Mouse (Mus musculus) heart, adult 18-20 months (tissue): ENCODE data around the gene Aldh3b3. TPM values are rescaled to one million over a fixed set of nuclear protein-coding genes. Genes with fewer than 3 reads are reported as not detected.
"Not testable (repeated sequence)": the region's sequence is repeated elsewhere in the genome, so short reads cannot be mapped to it uniquely, and the experiment has no call there.

Experiments
- DNase-seq, 2 experiments: peaks; one replicate each; pipeline ENCODE4 v3.0.0; 2021 to 2022; ENCODE audit warnings: mixed read lengths in 1 of 2
- total RNA-seq, 2 experiments: library from RNA; stranded (reverse); gene quantifications; 2 replicates each; pipeline ENCODE4 v1.2.3; 2021

The Aldh3b3 gene
- total RNA-seq, 2 experiments from 2014 or later = 0.28 to 0.30 TPM

DNA sequence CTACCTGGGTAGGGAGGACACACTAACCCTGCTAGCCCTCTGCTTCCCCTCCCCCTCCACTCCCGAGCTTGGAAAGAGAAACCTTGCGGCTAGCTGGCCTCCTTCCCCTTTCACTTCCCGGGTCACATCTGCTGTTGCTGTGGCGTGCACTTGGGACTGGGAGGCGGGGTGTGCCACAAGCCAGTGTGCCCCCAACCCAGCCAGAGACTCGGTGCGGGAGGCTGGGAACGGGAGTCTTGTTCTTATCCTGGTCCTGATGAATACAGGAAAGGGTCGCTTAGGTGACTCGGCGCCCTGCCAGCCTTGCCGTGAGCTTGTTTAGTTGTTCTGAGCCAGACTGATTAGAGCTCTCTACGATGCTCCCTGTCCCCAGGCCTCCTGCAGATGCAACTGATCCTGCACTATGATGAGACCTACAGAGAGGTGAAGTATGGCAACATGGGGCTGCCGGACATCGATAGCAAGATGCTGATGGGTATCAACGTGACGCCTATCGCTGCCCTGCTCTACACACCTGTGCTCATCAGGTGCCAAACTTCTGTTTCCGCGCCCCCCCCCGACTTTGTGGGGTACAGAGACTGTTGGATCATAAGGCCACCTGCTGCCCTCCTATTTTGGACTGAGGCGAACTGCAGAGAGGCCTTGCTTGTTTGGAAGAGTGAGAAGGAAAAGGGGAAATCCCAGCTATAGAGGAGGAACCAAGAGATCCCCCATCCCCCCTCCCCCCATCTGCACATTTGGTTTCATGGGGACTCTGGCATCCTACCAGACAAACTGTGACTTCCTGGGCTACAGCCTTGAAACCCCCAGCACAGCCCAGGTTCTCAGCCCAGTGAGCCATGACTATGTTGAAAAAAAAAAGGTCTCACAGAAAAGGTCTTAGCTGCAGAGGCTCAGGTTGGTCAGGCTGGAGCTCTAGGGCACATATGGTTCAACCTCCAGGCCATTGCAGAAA is 22.3 kb upstream of the Aldh3b3 start:
- DNase-seq = peak; percentile 83 to 87

DNA sequence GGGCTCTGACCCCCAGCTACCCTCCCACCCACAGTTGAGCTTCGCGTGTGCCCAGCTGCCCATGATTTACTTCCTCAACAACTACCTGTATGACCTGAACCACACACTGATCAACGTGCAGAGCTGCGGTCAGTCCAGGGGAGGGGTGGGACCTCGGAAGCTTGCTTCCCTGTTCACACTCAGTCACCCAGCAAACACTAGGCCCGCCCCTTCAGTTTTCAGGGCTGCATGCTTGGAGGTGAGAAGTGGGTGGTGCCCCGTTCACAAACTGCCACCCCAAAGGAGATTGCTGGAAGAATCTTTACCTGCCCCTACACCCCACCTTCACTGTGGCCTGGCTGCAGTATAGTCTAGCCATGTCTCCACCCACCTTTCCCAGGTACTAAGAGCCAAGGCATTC is 16.1 kb upstream of the Aldh3b3 start:
- DNase-seq = no peak

DNA sequence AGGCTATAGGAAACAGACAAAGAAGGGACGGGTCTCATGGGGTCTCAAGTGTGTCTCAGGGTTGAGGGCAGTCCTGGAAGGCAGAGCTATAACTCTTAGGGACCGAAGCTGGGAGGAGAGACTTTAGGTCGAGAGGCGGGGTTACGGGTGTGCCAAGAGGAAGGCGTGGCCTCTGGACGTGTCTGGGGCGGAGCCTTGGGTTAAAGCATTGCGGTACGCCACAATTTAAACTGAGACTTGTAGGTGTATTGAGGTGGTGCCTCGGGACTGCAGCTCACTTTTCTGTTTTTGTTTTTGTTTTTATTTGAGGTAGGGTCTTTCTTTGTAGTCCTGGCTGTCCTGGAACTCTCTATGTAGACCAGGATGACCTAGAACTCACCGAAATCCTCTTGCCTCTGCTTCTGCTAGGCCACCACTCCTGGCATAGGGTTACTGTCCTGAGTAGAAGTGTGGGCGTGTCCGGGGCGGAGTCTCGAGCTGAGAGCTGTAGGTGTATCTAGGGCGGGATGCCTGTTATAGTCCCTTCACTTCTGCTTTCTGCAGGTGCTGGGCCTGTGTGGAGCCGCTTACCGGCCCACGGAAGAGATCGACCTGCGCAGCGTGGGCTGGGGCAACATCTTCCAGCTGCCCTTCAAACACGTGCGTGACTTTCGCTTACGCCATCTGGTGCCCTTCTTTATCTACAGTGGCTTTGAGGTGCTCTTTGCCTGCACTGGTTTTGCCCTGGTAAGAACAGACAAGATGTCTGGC is 15.3 kb upstream of the Aldh3b3 start:
- peak; percentile 41 to 49 for DNase-seq

DNA sequence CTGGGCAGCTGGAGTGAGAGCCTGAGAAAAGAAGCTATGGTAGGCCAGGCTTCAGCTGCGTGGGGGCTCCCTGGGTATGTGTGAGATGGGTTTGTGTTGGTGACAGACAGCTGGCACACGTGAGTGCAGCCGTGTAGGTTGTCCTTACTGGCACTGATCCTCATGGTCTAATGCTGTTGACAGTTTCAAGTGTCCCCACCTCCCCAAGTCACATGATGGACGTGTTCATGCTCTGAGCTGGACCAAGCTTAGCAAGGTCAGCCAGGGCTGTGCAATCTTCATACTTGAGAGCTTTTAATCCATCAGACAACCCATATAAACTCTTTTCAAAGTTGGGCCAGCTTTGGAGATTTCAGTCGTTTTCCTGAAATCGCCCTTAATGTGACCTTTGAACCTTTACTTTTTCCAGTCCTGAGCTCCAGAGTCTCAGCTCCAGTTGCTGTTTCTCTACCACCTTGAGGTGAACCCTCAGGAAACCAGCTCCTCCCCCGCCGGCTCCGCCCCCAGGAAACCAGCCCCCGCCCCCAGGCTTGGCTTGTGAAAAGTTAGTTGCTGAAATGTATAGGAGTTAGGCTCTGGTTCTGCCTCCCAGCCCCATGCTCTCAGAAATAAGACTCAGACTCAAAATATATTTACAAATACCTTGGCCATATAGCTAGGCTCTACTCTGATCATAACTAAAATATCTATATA is 12.4 kb upstream of the Aldh3b3 start:
- DNase-seq = peak; percentile 45 to 49

DNA sequence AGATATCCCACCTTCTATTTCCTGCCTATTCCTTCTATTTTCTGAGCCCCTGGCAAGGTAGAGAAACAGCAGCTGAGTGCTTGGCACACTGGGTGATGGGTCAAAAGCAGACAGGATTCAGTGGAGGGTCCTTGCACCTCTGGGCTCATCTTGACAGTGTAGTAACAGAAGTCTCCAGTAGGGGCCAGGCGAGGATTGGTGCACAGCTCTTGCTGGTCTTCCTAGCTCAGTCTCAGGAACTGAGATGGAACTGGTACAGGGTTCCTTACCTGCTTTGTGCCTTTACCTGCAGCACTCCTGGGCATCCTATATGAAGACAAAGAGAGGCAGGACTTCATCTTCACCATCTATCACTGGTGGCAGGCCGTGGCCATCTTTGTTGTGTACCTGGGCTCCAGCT is 11.7 kb upstream of the Aldh3b3 start:
- DNase-seq = peak; percentile 61 to 86

DNA sequence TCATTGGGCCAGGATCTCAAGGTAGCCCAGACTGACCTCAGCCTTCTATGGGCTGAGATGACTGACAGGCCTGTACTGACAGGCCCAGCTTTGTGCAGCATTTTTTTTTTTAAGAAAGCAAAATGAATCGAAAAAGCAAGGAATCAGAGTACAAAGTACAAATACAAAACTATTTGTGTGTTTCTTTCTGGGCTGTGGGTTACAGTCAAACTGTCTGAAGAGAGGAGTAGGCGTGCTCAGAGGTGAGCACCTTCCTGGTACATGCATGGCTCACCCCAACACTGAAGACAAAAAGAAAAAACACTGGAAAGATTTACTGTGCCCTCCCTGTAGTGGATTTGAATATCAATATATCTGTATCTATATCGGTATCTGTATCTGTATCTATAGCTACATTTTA is 10.6 kb upstream of the Aldh3b3 start:
- DNase-seq = no peak

DNA sequence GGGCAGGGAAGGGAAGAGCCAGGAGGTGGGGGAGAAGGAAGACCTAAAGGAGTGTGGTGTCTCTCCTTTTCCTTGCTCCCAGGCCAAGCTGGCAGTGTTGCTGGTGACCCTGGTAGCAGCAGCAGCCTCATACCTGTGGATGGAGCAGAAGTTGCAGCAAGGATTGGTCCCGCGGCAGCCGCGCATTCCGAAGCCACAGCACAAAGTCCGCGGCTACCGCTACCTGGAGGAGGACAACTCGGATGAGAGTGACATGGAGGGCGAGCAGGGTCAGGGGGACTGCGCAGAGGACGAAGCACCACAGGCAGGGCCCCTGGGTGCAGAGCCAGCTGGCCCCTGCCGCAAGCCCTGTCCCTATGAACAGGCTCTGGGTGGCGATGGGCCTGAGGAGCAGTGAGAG is 9.9 kb upstream of the Aldh3b3 start:
- no peak for DNase-seq

DNA sequence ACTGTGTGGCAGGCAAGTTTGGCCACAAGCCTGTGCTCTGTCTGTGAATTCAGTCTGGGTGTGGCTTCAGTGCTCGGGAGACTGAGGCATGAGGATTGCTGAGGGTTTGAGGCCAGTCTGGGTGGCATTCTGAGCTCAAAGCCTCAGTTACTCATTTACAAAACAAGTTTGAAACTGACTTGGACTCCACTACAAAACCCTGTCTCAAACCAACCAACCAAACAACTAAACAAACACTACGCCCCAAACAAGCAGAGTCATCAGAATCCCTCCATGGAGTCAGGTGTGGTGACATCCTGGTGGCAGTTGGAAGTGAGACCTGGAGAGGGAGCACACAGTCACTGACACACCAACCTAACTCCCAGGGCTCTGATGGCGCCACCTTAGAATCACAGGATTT is 8.1 kb upstream of the Aldh3b3 start:
- no peak for DNase-seq

DNA sequence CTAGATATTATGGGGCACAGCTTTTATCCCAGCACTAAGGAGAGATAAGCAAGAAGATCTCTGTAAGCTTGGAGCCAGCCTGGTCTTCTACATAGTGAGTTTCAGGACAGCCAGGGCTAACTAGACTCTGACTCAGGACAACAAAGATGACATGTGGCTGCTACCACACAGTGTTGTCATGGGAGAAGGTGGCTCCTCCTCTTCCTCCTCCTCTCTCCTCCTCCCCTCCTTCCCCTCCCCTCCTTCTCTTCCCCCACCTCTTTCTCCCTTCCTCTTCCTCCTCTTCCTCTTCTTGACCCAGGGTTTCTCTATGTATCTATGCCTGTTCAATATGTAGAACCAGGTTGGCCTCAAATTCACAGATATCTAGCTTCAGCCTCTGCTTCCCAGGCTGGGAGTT is 7.0 kb upstream of the Aldh3b3 start:
- no peak for DNase-seq

DNA sequence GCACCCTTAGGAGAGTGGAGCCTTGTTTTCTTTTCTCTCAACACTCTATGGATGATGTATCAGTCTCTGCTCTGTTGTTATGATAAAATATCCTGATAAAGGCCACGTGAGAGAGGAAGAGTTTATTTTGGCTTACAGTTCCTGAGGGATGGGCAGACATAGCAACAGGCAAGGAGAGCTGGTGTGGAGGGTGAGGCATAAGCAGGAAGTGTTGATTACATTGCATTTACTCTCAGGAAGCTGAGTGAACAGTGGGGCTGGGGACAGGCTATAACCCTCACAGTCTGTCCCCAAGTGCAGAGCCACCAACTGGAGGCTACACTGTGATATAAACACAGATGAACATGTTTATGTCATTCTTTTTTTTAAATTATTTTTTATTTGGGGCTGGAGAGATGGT is 6.3 kb upstream of the Aldh3b3 start:
- DNase-seq = no peak

DNA sequence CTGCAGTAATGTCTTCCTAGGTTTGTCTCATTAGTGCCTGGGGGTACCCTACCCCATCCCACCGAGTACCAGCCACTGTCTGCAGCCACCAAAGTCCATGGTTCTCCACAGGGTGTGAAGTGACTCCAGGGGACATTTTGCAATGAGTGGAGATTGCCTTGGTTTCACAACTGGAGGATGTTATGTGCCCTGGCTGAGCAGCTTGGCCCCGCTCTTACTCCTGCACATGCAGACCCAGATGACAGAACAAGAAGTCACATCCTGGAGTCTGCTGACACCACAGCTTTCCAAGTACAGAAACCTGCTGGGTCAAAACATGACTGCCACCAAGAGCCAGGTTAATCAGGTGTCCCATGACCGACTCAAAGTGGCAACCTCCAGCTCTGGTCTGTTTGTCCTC is 3.4 kb upstream of the Aldh3b3 start:
- DNase-seq = no peak

DNA sequence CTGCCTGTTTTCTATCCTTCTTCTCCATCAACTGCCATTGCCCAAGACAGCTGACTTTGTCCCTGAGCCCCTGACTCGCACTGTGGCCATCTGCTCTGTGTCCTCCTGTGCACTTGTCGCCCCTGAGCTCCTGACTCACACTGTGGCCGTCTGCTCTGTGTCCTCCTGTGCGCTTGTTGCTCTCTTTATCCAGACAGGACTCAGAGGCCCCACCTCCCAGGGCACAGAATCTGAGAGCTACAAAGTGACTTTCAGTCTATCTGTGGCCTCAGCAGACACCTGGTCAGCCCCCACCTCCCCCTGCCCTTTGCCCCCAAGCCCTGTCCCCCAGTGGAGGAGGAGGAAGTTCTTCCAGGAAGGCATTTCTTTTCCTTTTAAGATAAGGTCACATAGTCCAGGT is 2.6 kb upstream of the Aldh3b3 start:
- DNase-seq = no peak

DNA sequence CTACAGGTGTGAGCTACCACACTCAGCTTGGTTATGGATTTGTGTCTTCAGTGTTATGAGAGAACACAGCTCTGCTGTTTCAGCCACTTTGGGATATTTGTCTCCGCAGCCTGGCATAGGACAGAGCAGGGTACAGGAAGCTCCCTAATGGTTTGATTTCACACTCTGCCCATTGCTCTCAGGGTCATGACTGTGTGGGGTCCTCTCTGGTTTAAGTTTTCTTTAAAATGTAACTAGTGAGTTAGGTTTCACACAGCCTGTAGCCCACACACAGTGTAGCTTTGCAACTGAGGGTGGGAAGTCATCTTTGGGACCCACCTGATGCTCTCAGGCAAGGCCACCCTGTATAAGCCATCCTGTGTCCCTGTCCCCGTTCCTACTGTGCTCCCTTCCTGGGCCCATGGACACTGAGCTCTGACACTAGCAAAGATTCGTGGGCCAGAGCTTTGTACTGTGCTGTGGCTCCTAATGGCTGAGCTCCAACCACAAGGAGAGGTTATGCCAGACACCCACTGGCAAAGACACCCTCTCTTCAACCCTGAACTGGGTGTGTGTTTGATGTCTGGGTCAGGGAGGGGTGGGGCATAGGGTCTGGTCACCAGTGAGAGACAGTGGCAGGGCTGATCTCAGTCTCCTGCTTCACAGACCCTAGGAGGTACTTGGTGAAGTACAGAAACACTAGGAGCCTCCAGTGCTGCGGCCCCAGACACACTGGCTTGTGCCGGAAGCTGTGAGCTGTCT is 979 bp upstream of the Aldh3b3 start:
- not testable (repeated sequence) for DNase-seq

DNA sequence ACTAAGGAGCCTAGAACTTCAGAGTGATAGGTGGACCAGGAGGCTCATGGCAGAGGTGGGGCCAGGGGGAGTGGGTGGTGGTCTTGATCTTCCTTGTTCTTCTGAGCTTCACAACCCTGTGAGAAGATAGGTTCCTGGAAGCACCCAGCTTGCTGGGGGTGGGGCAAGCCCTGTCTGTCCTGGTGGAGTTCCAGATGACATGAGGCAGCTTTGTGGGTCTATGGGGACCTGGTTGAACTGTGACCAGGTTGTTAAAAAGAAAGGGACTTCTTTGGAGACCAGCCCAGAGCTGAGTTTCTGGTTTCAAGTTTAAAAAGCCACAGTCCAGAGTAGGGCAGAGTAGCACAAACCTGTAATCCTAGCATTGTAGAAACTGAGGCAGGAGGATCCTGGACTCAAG is 585 bp downstream of the Aldh3b3 start:
- DNase-seq = no peak

DNA sequence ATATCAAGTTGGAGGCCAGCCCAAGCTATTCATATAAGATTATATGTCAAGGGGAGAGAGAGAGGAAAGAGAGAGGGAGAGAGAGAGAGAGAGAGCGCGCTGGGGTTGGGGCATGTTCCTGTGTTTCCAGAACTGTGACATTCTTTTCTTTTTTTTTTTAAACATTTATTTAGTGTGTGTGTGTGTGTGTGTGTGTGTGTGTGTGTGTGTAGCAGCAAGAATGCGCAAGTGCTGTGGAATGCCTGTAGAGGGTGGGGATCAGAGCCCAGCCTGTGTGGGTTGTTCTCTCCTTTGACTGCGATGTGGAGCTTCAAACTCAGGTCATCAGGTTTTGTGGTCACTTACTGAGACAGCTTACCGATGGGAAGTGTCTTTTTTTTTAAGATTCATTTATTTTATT is 1.8 kb downstream of the Aldh3b3 start:
- no peak for DNase-seq

DNA sequence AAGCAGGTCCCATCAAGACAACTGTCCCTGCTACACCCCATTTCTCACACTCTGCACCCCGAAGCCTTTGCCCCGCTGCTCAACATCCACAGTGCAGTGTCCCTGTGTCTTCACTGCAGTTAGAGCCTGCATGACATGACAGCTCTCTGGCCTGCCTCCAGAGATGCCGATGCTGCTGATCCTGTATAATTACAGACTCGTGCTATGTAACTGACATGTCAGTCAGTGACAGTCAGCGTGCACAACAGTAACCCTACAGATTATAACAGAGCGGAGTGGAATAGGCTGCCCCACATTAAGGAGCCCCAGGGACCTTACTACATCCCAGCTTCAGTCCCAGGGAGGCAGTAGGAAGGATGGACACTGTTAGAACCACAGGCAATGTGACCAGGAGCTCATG is 3.4 kb downstream of the Aldh3b3 start:
- DNase-seq = not testable (repeated sequence)

DNA sequence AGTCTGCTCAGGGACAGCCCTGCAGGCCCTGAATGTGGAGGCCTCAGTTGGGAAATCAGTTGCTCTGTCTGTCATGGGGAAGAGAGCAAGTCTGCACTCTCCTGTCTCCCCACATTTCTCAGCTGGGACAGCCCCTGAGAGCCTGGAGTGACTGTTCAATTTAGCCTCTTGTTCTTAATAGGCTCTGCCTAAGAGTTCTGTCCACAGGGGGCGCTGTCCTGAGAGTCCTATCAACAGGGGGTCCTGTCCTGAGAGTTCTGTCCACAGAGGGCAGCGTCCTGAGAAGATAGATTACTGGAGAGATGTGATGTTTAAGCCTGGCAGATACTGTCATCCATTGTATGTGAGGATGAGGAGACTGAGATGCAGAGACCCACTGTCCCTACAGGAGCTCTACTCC is 4.0 kb downstream of the Aldh3b3 start:
- DNase-seq = no peak

DNA sequence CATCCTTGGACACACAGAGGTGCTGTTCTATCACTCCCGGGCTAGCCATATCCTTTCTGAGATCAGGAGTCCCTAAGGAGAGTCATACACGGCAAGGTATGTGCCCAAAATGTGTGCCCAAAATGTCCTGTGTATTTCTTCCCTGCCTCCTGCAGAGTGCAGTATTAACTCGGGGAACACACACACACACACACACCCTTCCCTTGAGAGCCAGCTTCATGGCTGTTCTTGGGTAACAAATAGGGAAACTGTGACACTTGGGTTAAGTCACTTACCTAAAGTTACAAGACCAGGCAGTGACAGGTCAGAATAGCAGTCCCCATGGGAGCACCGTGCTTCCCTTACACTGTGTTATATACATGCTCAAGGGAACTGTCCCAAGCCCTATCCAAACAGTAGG is 5.6 kb downstream of the Aldh3b3 start:
- DNase-seq = no peak

DNA sequence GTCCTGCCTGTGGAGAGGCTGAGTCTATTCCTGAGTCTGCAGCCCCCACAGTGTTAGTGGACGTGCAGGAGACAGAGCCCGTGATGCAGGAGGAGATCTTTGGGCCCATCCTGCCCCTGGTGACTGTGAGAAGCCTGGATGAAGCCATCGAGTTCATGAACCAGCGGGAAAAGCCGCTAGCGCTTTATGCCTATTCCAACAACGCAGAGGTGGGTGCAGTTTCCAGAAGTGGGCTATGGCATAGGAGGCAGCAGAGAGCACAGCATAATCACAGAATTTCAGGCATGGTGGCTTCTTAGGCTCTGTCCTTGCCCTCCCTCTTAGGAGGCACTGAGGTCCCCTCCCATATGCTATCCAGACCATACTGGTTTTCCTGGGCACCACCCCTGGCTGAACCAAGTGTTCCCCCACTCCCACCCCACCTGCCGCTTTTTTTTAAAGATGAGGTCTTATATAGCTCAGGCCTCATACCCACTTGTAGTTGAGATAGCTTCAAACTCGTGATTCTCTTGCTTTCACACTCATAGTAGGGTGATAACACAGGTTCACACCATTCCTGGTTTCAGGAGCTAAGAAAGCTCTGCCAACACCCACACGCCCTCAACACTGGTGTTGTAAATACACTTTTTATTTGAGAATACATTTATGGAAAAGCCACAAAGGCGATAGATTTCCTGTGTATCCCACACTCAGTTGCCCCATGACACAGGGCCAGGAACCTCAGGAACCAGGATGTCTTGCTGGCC is 8.1 kb downstream of the Aldh3b3 start:
- no peak for DNase-seq

DNA sequence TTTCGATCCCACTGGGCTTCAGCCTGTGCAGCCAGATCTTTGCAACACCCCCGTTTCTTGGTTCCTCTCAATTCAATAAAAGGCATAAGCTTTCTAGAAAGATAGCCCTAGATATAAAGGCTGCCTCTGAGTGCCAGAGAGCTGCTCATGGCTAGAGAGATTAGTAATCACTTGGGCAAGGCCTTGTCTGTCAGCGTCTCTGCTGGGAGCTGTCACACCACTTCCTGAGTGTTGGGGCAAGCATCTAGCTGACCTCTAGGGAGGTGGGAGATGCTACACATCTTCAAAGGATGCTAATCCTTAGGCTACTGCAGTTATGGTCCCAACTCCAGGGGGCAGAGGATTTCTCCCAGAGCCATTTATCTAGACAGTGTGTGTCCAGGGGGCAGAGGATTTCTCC is 8.8 kb downstream of the Aldh3b3 start:
- no peak for DNase-seq

DNA sequence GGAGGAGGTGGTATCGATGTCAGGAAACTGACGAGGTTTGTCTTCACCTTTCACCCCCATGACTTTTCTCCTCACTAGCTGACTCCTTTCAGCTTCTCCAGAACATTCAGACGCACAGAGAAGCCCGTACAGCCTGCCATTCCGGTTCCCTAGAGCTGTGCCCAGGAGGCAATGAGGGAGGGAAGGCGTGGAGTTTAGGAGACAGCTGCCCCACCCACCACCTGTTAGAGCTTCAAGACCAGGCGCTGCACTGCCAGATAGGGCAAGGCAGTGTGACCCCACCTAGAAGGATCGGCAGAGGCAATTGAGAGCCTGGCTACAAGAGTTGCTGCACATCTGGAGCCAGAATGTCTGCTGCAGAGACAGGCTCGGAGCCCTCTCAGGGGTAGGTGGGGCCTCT is 13.8 kb downstream of the Aldh3b3 start, which contains the start of gene Aldh3b2:
Aldh3b2 (plus strand) TSS at position 100 of the 400 bp plus-strand sequence.
- no peak for DNase-seq
